Mouse (Mus musculus) urinary bladder, postnatal 0 days (tissue): ENCODE measurements around the gene Pmpcb. TPM values are rescaled to one million over a fixed set of nuclear protein-coding genes. Genes with fewer than 3 reads are reported as not detected.

Experiments
- polyA plus RNA-seq: library from polyadenylated mRNA; unstranded; fragments of >200 nt; fragmentation: Nextera tagmentation; extraction: Ambion mirVana; gene quantifications from 2 replicates; pipeline ENCODE4 v1.2.1, GENCODE M21; 2015

The Pmpcb gene
- 63.7 and 66.6 TPM in 2 replicates for polyA plus RNA-seq

DNA sequence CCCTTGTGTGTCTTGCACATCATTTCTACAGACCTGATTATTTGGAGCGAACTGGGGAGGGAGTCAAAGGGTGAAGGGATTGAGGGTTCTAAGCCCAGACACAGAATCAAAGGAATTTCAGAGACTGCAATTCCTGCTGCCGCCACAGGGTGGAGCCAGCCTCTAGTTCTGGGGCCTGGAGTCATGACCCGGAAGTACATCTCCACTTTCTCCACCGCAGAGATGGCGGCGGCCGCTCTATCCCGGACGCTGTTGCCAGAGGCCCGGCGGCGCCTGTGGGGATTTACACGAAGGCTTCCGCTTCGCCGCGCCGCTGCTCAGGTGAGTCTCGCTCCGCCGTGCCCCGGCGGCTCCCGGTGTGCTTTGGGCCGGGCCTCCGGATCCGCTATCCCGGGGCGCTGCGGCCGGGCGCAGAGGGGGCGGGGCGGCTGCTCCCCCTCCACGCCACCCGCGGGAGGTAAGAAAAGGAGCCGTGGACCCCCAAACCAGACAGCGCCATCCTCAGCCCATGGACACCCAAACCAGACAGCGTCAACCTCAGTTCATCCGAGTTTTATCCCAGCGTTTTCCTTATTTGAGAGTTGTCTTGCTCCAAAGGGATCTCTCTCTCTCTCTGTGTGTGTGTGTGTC, at the start of gene Pmpcb:
Gene Pmpcb, plus strand, starts transcription at position 186 of the 630 bp plus-strand sequence.

DNA sequence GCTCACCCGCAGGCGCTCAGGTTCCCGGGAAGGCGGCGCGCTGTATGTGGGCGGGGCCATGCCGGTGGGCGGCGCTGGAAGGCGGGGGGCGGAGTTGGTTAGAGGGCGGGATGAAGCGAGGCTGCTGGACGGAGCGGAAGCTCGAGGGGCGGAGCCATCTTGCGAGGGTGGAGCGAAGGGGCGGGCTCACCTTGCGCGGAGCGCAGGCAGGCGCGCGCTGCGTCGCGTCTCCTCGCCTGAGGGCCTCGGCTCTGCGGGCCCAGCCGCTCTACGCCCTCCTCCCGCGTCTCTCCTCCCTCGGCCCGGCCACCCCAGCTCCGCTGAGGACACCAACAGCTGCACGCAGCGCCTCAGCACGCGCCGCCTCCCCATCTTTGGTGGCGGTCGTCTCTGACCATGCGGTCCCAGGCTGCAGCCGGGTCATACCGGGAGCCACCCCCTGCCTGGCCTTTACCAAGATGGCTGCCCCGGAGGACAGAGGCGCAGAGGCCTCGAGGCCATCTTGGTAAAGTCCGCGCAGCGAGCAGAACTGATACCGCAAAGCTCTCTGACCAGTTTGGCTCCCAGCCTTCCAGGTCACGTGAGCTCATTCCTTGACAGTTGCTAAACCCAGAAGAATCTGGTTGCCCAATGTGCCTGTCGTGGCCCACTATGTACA, 35.5 kb upstream of the Pmpcb start, which contains the start of gene Napepld:
Gene Napepld, minus strand, starts transcription at position 46 of the 658 bp plus-strand sequence.

GRCm38 (mm10) chr5:21785053-21785452, 48.1 kb downstream of the Pmpcb start, which contains the start of the genes Dnajc2 and Psmc2:
Gene Dnajc2 (minus strand): TSS chr5:21785251.
Gene Psmc2 (plus strand): TSS chr5:21785283.

Other genes starting within 250 kb of the Pmpcb start
- 18.0 and 21.3 TPM in 2 replicates for gene Lrrc17, start 193.6 kb upstream of the Pmpcb start, polyA plus RNA-seq
- gene Fbxl13, start 91.5 kb upstream of the Pmpcb start, polyA plus RNA-seq, result 0.25 and 0.36 TPM in 2 replicates
- gene Armc10, start 91.3 kb upstream of the Pmpcb start, polyA plus RNA-seq, result 11.4 and 13.4 TPM in 2 replicates
- 1.0 and 1.3 TPM in 2 replicates for gene Napepld, start 35.7 kb upstream of the Pmpcb start, polyA plus RNA-seq
- 33.0 and 36.5 TPM in 2 replicates for gene Dnajc2, start 48.1 kb downstream of the Pmpcb start, polyA plus RNA-seq
- 133 and 134 TPM in 2 replicates for gene Psmc2, start 48.1 kb downstream of the Pmpcb start, polyA plus RNA-seq
- 0.05 and 0.10 TPM in 2 replicates for gene Slc26a5, start 128.5 kb downstream of the Pmpcb start, polyA plus RNA-seq